Mouse (Mus musculus) ZHBTc4 (cell line): Measurements from ENCODE around the gene Fcrl6.

ENCODE experiments used
- DNase-seq: peaks from one replicate; pipeline ENCODE4 v3.0.0-alpha.2; 2011; ENCODE audit warnings: low read depth, low spot score

The Fcrl6 gene

DNA sequence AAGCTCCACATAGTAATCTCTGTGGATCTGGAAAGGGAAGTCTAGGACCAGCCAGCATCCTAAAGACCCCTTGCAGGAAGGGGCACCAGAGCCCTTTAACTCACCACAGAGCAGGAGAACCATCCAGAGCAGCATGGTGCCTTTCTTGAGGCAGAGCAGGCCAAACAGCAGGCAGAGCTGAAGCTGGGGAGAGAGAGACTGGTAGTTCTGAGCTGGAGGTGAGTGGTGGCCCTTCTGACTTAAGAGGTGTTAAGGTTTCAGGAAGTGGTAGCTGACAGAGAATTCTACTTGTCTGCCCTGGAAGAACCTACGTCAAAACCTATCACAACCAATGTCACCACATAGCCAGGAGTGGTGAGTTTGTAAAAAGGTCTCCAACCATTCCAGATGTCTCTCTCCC lies at the start of gene Fcrl6:
Fcrl6 (minus strand) TSS at position 226 of the 400 bp plus-strand sequence.
- no peak for DNase-seq

DNA sequence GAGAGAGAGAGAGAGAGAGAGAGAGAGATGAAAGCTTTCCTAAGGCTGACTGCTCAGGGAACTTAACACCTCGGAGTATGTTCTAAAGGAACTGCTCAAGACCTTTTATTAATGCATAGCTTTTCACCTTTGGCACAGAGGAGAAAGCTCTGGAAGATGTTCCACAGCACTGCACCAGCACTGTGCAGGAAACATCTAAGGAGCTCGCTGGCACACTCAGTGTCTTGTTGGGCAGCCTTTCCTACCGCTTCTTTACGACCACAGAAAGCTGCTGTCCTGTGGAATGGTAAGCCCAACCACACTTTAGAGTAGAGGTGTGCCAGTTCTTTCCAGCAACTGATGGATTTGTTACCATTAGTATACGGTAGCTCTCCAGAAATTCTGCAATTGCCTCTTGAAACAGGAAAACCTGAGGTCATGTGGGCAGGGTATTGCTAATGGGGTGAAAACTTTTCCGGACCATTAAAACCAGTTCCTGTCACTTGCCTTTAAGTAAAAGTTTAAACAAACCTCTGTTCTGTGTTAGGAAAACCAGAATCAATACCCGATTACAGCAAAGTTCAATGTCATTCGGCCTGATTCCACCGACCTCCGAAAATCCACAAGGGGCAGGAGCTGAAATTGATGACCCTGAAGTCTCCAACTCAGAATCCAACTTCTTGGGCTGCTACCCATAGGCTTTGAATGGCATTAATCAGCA lies 49.1 kb upstream of the Fcrl6 start:
- DNase-seq: no peak

DNA sequence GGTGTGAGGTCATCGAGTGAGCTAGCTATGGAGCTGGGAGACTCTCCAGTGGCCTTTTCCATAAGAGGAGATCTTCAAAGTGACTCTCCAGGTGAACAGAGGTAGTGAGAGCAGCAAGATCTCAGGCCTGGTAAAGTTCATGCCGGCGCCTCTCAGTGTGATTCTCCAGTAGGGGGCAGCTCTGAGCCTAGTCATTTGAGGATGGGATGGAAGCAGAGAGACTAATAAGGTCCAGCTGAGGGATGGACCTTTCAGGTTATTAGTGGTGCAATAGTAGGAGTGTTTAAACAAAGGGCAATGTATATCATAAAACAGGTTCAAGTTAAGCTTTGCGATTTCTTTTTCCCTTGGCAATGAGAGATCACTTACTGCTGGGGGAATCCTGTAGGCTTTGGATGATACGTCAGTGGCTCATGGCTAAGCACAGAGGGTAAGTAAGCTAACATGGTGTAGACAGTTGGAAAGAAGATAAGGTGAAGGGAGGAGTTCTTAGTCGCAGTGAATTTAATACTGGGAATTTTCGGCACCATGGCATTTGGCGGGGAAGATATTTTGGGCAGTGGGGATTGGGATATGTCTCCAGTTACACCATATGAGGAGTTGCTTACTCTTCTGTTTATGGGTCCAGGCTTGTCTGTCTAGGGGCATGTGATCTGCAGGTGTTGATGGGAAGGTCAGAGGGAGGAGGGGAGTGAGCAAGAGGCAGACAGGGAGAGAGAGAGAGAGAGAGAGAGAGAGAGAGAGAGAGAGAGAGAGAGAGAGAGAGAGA lies 48.4 kb upstream of the Fcrl6 start:
- peak; percentile 25 for DNase-seq

DNA sequence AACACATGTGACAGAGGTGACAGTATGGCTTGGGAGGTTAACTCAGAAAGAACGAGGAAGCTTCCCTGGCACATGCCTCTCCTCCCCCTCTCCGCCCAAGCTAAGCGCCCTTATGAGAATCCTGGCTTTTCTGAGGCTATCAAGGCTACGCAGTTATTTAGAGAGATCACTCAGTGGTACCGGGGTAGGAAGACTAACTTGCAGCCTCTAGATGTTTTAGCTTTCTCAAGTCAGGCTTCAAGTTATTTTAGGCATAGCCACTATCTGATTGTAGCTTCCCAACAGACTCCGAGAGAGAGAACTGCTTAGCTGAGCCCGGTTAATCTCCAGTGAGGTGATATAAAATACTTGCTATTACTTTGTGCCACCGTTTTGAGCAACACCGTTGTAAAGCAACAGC lies 47.0 kb upstream of the Fcrl6 start:
- no peak for DNase-seq

DNA sequence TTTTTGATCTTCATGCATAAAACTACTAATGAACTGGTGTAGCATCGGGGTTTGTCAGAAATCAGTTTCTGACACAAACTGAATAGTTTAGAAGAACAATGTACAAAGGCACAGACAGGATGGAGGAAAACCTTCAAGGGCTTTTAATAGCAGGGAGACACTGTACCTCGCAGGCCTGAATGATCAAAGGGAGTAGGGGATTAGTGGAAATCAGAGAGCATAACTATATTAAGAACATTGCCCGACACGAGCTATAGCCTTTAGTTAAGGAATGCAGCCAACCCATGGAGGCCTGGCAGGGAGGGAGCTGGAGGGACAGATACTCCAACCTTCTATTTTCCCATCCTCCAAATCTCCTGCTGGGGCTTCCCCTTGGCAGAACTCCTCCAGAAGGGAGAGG lies 44.9 kb upstream of the Fcrl6 start:
- DNase-seq: no peak

DNA sequence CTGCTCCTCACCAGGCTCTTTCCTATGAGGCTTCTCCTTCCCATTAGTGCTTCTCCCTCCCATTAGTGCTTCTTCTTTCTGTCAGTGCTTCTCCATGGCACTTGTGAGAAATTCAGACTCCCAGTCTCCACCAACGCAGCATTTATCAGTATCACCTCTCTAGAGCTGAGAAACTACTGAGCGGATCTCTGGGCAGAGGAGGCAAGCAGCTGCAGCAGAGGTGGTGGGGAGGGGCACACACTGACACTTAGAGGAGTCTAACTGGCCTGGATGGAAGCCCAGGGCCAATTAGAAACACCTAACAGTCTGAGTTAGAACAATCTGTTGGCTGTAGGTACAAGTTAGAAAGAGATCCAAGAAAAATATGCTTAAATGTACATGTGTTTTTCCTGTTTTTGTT lies 36.4 kb upstream of the Fcrl6 start:
- no peak for DNase-seq

DNA sequence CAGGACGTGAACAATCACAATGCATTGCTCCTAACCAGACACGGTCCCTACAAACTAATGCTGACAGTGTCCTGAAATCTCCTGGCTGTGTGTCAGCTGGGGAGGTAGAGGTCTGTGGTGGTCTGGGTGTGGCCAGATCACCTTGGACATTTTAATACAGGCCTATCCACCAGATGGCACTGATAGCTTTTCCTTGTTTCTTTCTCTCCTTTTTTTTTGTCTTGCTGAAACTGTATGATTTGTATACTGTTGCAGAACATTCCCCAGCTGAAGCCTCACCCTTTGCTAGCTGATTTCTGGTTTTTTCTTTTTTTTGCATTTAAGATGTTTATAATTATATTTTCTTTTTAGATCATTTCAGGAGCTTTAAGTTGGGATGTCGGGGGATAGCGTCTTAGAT lies 35.5 kb upstream of the Fcrl6 start:
- DNase-seq: no peak

DNA sequence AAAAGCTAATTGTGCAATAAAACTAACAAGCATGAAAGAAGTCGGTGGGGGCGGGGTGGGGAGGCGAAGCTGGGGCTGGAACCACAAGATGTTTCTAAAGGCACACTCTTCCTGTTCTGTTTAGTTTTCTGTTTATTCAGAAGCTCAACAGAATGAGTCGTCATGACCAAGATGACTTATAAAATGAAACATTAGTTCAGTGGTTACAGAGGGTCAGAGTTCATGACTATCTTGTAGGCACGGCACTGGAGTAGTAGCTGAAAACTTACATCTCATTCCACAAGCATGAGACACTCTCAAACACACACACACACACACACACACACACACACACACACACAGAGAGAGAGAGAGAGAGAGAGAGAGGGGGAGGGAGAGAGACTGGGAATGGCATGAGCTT lies 33.9 kb upstream of the Fcrl6 start:
- DNase-seq: no peak

DNA sequence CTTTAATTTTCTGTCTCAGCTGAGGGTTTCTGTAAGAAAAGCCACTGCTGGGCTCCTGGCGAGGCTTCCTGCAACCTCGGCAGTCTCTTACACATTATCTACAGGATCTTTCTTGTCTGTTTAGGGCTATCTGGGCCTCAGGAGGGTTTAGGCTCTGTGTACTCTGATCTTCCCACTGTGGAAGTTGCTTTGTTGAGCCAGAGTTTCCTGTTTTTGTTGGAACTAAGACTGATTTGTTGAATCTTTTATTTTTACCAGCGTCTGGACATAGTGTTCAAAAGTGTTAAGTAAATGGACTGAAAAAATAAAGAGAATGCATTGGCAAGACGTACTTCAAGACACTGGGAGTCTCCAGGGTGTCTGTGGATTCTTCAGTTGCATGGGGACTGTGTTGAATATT lies 32.9 kb upstream of the Fcrl6 start:
- DNase-seq: no peak

DNA sequence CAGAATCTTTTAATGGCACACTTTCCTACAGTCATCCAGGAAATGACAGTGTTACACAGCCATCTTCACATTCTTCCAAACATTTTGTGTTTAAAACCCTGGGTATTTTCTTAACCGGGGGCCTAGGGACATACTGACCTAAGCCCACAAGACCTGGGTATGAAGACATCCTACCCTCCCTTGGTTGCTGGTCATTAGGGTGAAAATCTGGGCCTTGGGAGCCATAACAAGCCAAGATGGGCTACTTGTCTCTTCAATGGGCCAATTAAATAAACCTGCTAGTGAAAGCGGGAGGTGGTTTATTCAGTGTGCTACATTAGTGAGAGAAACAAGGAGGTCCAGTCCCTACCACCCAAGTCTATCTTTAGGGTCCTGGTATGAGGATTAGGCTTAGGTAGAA lies 31.8 kb upstream of the Fcrl6 start:
- DNase-seq: no peak

DNA sequence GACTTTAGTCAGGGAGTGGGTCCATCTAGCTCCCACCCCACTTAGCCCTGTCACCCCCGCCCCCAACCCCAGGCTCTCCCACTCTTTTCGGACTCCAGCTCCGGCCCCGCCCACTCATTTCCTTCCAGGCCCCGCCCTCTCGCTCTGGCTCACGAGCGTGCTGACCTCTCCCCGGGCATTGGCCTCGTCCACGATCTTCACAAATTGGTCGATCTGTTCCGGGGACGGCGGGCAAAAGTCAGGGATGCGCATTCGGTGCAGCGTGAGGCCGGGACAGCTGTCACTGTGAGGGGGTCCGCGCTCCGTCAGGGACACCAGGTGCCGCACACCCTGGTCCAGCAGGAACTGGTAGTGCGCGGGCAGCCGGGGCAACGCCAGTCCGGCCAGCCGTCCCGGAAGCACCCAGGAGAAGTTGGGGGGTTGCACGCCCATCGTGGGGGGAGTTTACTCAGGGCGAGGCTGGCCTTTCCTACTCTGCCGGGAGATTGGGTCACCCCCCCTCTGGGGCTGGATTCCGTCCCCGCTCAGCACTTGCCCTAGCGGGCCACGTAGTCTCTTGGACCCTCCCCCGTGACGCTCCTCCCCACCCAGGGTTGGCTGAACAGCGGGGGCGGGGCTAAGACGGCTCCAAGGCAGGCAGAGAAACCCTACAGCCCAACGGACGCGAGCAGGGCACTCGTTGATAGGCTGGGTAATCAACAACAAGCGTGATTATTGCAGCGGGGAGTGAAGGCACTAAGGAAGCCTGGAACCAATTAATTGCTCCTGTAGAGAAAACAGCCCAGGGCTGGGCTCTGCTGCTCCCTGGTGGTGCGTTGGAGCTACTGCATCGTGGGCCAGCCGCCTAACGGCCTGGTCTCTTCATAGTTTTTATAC lies 30.3 kb upstream of the Fcrl6 start, which contains the start of gene Dusp23:
Dusp23 (minus strand) TSS at position 512 of the 876 bp plus-strand sequence.
- peak; percentile 98 for DNase-seq

DNA sequence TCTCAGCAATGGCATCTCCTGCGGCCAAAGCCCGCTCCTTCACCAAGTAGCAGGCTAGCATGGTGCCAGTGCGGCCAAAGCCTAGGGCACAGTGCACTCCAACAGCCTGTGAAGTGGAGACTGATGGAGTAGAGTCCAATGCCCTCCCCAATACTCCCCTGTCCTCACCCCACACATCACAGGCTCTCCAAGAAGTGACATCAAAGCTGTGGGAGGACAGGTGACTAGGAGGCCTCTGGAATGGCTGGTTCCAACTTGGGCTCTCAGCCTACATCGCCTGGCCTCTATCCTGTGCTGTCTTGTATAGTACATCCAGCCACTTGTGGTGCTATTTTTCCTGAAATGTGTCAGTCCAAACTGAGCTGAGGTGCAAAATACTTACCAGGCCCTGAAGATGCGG lies 29.4 kb upstream of the Fcrl6 start:
- peak; percentile 22 for DNase-seq

DNA sequence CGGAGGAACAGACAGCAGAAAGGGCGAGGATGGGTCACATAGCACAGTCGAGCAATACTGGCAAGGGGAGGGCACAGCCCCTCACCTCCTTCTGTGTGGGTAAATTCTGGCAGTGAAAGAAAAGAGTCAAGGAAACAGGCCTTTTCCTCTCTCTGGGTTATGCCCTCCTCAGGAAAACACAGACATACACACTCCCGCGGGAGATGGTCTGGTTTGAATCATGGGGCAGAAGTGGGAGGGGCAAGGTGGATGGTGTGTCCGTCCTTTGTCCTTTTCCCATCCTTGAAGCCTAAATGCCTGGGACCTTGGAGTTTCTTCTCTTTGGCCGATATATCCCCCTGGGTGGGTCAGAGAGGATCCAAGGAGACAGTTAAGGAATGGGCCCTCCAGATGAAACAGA lies 27.5 kb upstream of the Fcrl6 start:
- no peak for DNase-seq

DNA sequence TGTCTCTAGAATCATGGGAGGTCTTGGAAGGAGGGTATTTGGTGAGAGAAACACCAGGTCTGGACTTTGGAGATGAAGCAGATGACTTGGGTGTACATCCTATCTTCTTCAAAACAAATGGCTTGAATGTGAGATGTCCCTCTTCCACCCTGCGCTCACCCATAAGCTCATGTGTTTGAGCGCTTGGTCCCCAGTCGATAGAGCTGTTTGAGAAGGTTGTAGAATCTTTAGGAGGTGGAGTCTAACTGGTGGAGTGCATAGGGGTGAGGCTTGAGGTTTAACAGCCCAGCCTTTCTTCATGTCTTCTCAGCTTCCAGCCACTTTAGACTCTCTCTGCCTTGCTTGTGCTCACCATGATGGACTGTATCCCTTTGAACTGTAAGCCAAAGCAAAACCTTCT lies 24.0 kb upstream of the Fcrl6 start:
- DNase-seq: no peak

DNA sequence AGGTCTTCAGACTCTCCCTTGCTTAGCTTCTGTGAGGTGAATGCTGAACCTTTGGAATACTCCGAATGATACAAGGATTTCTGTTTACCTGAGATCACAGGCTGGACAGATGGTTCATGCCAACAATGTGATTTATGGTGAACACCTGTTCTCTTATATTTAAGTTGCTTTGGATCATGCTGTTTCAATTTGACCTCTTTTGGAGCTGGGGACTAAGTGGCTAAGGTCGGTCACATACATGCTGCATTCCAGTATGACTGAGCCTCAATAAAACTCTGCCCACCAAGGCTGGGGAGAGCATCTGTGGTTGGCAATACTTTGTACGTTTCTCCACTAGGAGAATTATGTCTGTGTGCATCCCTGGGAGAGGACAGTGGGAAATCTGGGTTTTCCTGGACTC lies 21.7 kb upstream of the Fcrl6 start:
- DNase-seq: no peak

DNA sequence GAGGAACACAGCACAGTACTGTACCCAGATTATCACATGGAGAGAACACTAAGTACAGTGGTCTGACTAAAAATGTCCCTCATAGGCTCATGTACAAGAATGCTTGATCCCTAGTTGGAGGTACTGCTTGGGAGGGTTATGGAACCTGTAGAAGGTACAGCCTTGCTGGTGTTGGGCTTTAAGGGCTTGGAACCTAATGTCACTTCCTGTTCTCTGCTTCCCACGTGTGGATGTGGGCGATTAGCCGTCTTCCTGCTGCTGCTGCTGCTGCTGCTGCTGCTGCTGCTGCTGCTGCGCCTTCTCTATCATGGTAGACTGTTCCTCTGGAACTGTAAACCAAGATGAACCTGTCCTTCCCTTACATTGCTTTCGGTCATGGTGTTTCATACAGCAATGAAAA lies 21.2 kb upstream of the Fcrl6 start:
- DNase-seq: no peak

DNA sequence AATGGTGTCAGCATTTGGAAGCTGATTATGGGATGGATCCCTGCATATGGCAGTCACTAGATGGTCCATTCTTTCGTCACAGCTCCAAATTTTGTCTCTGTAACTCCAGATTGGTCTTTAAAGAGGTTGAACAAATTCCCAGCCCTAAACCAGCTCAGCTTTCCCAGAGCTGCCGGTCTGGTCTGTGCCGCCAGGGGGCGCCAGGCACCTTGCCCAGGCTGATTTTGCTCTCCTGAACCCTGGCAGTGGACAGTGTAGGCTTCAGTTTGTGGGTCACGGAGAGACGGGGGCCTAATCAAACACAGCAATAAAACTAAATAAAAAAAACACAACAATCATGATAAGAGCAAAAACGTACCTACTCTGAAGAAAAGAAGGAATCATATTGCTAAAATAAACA lies 16.9 kb upstream of the Fcrl6 start:
- peak; percentile 67 for DNase-seq

DNA sequence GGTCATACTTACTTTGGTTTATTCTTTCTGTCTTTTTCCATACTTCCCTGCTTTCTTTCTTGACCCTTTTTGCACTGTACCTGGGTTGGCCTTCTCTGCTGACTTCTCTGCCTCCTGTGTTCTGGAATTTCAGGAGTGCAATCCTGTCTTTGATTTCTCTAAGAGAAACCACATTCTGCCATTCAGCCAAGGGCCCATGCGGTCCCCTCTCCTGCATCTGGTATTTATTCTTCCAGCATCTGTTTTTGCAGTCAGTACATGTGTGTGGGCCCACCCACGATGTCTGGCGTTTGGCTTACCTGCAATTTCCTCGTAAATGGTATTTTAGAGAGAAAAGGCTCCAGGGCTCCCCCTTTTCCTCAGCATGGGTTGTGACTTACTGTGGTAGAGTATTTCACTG lies 15.8 kb upstream of the Fcrl6 start:
- no peak for DNase-seq

DNA sequence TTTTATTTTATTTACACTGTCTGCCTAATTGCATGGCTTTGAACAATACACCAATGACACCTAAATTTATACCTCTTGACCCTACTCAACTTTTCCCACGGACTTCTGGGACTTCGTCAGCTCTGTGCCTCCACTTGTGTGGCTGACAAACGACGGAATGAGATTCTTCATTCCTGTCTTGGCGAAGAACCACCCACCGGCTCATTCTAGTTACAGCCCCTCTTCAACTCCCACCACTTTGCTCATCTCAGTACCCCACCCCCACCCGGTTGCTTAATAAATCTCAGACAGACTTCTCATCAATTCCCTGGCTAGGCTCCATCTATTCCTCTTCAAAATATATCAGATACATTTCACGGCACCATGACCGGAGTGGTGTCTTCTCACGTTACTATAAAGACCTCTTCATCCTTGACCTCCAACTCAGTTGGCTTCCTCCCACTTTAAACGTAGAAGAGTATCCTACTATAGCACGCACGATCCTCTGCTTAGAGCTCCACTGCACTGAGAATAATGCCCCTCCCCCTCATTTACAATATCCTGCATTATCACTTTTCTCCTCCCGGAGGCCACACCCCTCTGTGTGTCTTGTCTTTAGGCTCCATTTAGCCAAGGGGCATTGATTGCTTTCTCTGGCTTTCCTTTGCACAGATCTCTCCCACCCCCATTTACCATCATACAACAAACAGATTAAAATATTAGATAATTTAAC lies 15.2 kb upstream of the Fcrl6 start:
- DNase-seq: no peak

DNA sequence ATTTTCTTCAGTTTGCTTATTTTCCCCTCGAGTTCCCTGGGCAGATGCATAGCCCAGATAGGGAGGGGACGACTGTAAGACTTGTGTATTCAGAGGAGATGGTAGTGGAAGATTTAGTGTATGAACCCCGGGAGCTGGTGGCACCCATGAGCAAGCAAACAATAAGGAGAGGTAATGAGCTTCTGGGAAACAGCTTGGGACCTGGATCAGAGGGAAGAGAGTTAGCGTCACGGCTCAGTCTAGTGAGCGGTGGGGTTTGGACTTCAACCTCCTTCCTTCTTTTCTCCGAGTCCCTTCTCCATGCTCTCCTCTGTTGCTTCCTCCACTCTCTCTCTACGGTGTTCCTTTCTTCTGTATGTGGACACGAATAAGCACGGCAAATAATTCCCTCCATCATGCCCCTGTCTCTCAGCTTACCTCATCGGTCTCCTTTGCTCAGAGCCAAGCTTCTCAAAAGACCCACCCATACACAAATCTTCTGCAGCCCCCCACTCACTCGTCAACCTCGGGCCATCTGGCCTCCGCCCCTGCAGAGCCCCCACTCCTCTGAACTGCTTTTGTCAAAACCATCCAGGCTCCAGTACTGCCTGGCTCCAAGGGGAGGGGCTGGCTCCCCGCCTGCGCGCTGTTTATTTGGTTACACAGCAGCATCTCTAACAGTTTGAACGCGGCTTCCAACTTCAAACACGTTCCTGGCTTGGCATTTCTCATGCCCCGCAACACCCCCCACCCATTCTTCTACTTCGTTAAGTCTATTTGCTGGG lies 14.4 kb upstream of the Fcrl6 start:
- no peak for DNase-seq

DNA sequence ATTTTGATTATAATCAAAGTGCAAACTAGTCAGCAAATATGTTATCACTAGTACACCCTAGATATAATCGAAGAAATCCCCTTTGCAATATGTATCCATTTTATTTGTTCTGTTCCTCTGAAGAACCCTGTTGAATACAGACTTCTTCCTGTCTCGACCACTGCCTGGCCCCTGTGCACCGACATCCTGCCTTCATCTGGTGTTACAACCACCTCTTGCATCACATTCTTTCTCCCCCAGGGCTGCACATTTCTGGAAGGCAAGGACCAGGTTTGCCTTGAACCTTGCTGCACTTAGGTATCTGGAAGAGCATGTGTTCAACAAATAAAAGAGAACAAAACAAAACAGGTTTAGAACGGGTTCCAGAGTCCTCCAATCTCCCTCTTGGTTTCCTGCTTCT lies 13.1 kb upstream of the Fcrl6 start:
- DNase-seq: no peak
